Mouse (Mus musculus) ES-E14 (cell line): Measurements from ENCODE around the gene Nedd1.

Experiments
- CHD2 ChIP-seq: IDR thresholded peaks from 2 replicates; pipeline ENCODE4 v1.6.1; 2014; ENCODE audit warnings: mild to moderate bottlenecking, low read depth, low read length, inconsistent platforms
- HCFC1 ChIP-seq: IDR thresholded peaks from 2 replicates; pipeline ENCODE4 v1.6.1; 2012; ENCODE audit warnings: low read length, inconsistent platforms, borderline replicate concordance; ENCODE audit not compliant: insufficient read depth
- MAFK ChIP-seq: IDR thresholded peaks from 2 replicates; pipeline ENCODE4 v1.6.1; 2014; ENCODE audit warnings: mild to moderate bottlenecking, low read depth, low read length, inconsistent platforms; ENCODE audit not compliant: insufficient read depth
- ZNF384 ChIP-seq: IDR thresholded peaks from 2 replicates; pipeline ENCODE4 v1.6.1; 2012; ENCODE audit warnings: low read depth, low read length, inconsistent platforms

DNA sequence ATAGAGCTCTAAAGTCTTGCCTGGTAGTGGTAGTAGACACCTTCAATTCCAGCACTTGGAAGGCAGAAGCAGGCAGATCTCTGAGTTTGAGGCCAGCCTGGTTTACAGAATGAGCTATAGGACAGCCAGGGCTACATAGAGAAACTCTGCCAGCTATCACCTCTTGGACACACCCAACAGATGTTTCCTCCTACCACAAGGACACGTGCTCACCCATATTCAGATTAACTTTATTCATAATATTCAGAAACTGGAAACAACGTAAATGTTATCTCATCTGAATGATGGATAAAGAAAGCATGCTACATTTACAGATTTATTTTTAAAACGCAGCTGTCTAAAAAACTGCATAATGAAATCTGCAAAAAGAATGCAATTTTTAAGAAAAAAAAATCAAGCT, 8.1 kb upstream of the Nedd1 start:
- no peak for TF ChIP-seq CHD2
- no peak for TF ChIP-seq ZNF384
- no peak for TF ChIP-seq MAFK
- no peak for TF ChIP-seq HCFC1
